Mouse (Mus musculus) spleen, postnatal 14 days (tissue): Measurements from ENCODE around the gene Gpr146.

Experiments used
- DNase-seq, 2 experiments: peaks; one replicate each; pipeline ENCODE4 v3.0.0; 2021 to 2022; ENCODE audit warnings: low spot score in 2 of 2

Gpr146 gene

GRCm38 (mm10) chr5:139399991-139400390 lies 22.5 kb downstream of the Gpr146 start:
- DNase-seq, result no peak

GRCm38 (mm10) chr5:139402106-139402505 lies 24.6 kb downstream of the Gpr146 start:
- DNase-seq, result no peak

- no peak for DNase-seq
Measured at GRCm38 (mm10) chr5:139403692-139404260, 26.3 kb downstream of the Gpr146 start.

- no peak for DNase-seq
Measured at GRCm38 (mm10) chr5:139404801-139405401, 27.4 kb downstream of the Gpr146 start, which contains the start of gene C130050O18Rik. C130050O18Rik (plus strand) TSS chr5:139405280.

GRCm38 (mm10) chr5:139405478-139405877 lies 28.0 kb downstream of the Gpr146 start:
- no peak for DNase-seq

- DNase-seq, result no peak
Measured at GRCm38 (mm10) chr5:139405953-139406352, 28.5 kb downstream of the Gpr146 start.

- DNase-seq, result no peak
Measured at GRCm38 (mm10) chr5:139407121-139407885, 29.8 kb downstream of the Gpr146 start.

GRCm38 (mm10) chr5:139408511-139408910 lies 31.0 kb downstream of the Gpr146 start:
- DNase-seq, result no peak

- no peak for DNase-seq
Measured at GRCm38 (mm10) chr5:139409412-139409811, 31.9 kb downstream of the Gpr146 start.

GRCm38 (mm10) chr5:139410056-139410455 lies 32.6 kb downstream of the Gpr146 start:
- no peak for DNase-seq

GRCm38 (mm10) chr5:139411117-139411516 lies 33.6 kb downstream of the Gpr146 start:
- DNase-seq, result no peak

GRCm38 (mm10) chr5:139411665-139412314 lies 34.3 kb downstream of the Gpr146 start:
- no peak for DNase-seq

GRCm38 (mm10) chr5:139413545-139413944 lies 36.0 kb downstream of the Gpr146 start:
- DNase-seq, result no peak

- DNase-seq, result no peak
Measured at GRCm38 (mm10) chr5:139415001-139415400, 37.5 kb downstream of the Gpr146 start.

- DNase-seq, result no peak
Measured at GRCm38 (mm10) chr5:139416942-139417341, 39.4 kb downstream of the Gpr146 start.

- DNase-seq, result no peak
Measured at GRCm38 (mm10) chr5:139417480-139417879, 40.0 kb downstream of the Gpr146 start.

GRCm38 (mm10) chr5:139418110-139418509 lies 40.6 kb downstream of the Gpr146 start:
- DNase-seq, result no peak

- DNase-seq, result no peak
Measured at GRCm38 (mm10) chr5:139418633-139419032, 41.1 kb downstream of the Gpr146 start.

- no peak for DNase-seq
Measured at GRCm38 (mm10) chr5:139423026-139423865, 45.7 kb downstream of the Gpr146 start, which contains the start of gene Gper1. Gper1 (plus strand) TSS chr5:139423151.

- no peak for DNase-seq
Measured at GRCm38 (mm10) chr5:139425198-139425597, 47.7 kb downstream of the Gpr146 start.

GRCm38 (mm10) chr5:139427001-139427400 lies 49.5 kb downstream of the Gpr146 start:
- DNase-seq, result no peak
